Mouse (Mus musculus): ENCODE measurements at regions not wholly inside any gene's neighbourhood (a gene's known extent, or its start where the extent isn't known, plus 50 kb on each side); places are given as distances from the start of the nearest gene placed in this dataset.

- TF ChIP-seq GATA1 (IDR thresholded peaks at IDR 0.05; ENCODE audit: borderline replicate concordance, low read length): no peak
- TF ChIP-seq FLI1 (IDR thresholded peaks at IDR 0.05; ENCODE audit: low read length): no peak
Measured at GRCm38 (mm10) chr1:75692781-75693180, 146.7 kb downstream of the Slc4a3 start.
